Mouse (Mus musculus): ENCODE results near the gene Mlph.

Gene Mlph

GRCm38 (mm10) chr1:90980638-90981330, 65.9 kb downstream of the Mlph start:
- CTCF ChIA-PET, result interaction anchor here in 2 of 4 experiments (0.5 to 1.4 kb wide), 2 partner anchors 81 to 199 kb away, joined by 3 to 4 read pairs; partner anchors contain the start of gene Ramp1 (in 1 of the 2)
- POLR2A ChIA-PET, result interaction anchor here in 1 of 4 experiments (0.6 kb wide), 1 partner anchor 172 kb away, joined by 3 read pairs; no protein-coding TSS in a partner anchor

GRCm38 (mm10) chr1:90981346-90981745, 66.5 kb downstream of the Mlph start:
- ChIA-PET POLR2A (no interaction called here), CTCF (interaction anchor here in 1 of 4 experiments (1.4 kb wide), 1 partner anchor 199 kb away, joined by 4 read pairs; the partner anchor contains the start of gene Ramp1)

GRCm38 (mm10) chr1:90995916-90996315, 81.0 kb downstream of the Mlph start:
- CTCF ChIA-PET, result no interaction called here
- POLR2A ChIA-PET, result no interaction called here

- ChIA-PET POLR2A (no interaction called here), CTCF (interaction anchor here in 1 of 4 experiments (2.0 kb wide), 1 partner anchor 24 kb away, joined by 10 read pairs; no protein-coding TSS in a partner anchor)
Observed at GRCm38 (mm10) chr1:90997136-90997535, 82.3 kb downstream of the Mlph start.

- ChIA-PET POLR2A (no interaction called here), CTCF (interaction anchor here in 1 of 4 experiments (1.0 to 2.0 kb wide), 2 partner anchors 24 to 28 kb away, joined by 3 to 10 read pairs; partner anchors contain the start of gene Rab17)
Observed at GRCm38 (mm10) chr1:90997641-90998040, 82.8 kb downstream of the Mlph start.

- ChIA-PET CTCF (interaction anchor here (0.6 to 2.0 kb wide), 5 partner anchors 25 to 347 kb away, joined by 3 to 10 read pairs (median 3); partner anchors contain the start of gene Rab17 (in 1 of the 4)), POLR2A (interaction anchor here in 1 of 4 experiments (1.0 to 1.6 kb wide), 3 partner anchors 54 to 415 kb away, joined by 3 read pairs; partner anchors contain the start of genes Hes6 and Ube2f)
Observed at GRCm38 (mm10) chr1:90998268-90998890, 83.5 kb downstream of the Mlph start, which contains the start of gene Lrrfip1. Gene Lrrfip1 (plus strand): TSS chr1:90998737.

- CTCF ChIA-PET, result interaction anchor here in 1 of 4 experiments (1.3 kb wide), 1 partner anchor 26 kb away, joined by 3 read pairs; no protein-coding TSS in a partner anchor
- POLR2A ChIA-PET, result interaction anchor here in 1 of 4 experiments (1.0 to 1.6 kb wide), 3 partner anchors 54 to 414 kb away, joined by 3 read pairs; partner anchors contain the start of genes Hes6 and Ube2f
Observed at GRCm38 (mm10) chr1:90998891-90999611, 84.2 kb downstream of the Mlph start.

- ChIA-PET CTCF (no interaction called here), POLR2A (interaction anchor here in 1 of 4 experiments (1.6 kb wide), 1 partner anchor 53 kb away, joined by 3 read pairs; no protein-coding TSS in a partner anchor)
Observed at GRCm38 (mm10) chr1:90999911-91000601, 85.2 kb downstream of the Mlph start.
